Mouse (Mus musculus): ENCODE measurements around the gene Ccdc187. TPM values are rescaled to one million over a fixed set of nuclear protein-coding genes. Genes with fewer than 3 reads are reported as not detected.
A peak's percentile ranks its signal among the peaks of the same experiment; 100 is the strongest.

The Ccdc187 gene
- total and polyA plus RNA-seq, 2 experiments from 2014 or later = 0.16 to 2.8 TPM

GRCm38 (mm10) chr2:26338302-26339203 is 44.2 kb upstream of the Ccdc187 start:
- no peak overlapping the region for H3K27ac ChIP-seq (ENCODE audit: low read depth, low read length)

GRCm38 (mm10) chr2:26330702-26331101 is 36.3 kb upstream of the Ccdc187 start:
- no peak overlapping the region for H3K4me3 ChIP-seq (ENCODE audit: low read depth, low read length)
- peak overlapping the region; percentile 24; the same call in 1 of the 2 replicates for H3K4me2 ChIP-seq (ENCODE audit: low read depth, low read length, poor library complexity, severe bottlenecking)
- H3K36me3 ChIP-seq (ENCODE audit: insufficient read depth, low read length) = peaks cover 50% of the 10 kb centered on the region
- H3K4me1 ChIP-seq (ENCODE audit: insufficient read depth, low read length) = no peaks in the 10 kb centered on the region
- no peaks in the 10 kb centered on the region for H3K27me3 ChIP-seq (ENCODE audit: insufficient read depth, low read length)
- DNase-seq (ENCODE audit: low spot score) (peak; percentile 33), ATAC-seq (ENCODE audit: low FRiP score) (0 out of 2 replicates have a peak, but pooled peaks have one; percentile 35)
- H3K9ac ChIP-seq (replicated peaks; ENCODE audit: low read length, poor library complexity, severe bottlenecking) = no peak overlapping the region
- no peaks in the 10 kb centered on the region for H3K9me3 ChIP-seq (ENCODE audit: low read length)
- WGBS = 74% methylated on average over 6 of the region's 6 CpGs
- no peak for TF ChIP-seq CTCF (IDR thresholded peaks at IDR 0.05)
- peak overlapping the region; percentile 78 for H3K27ac ChIP-seq (ENCODE audit: low read depth, low read length)

More at GRCm38 (mm10) chr2:26338302-26339203, 44.2 kb upstream of the Ccdc187 start:
- H3K27me3 ChIP-seq (ENCODE audit: insufficient read depth, low read length) = no peaks in the 10 kb centered on the region
- 80% methylated on average over 8 of the region's 13 CpGs for WGBS
- no peak for TF ChIP-seq CTCF (IDR thresholded peaks at IDR 0.05)
- no peak overlapping the region for H3K4me3 ChIP-seq (ENCODE audit: low read depth, low read length)
- H3K4me2 ChIP-seq (ENCODE audit: low read depth, low read length, poor library complexity, severe bottlenecking) = no peak overlapping the region
- DNase-seq (ENCODE audit: low spot score) (peak; percentile 38), ATAC-seq (ENCODE audit: low FRiP score) (peak; percentile 41; the same call in 1 of the 2 replicates)
- H3K36me3 ChIP-seq (ENCODE audit: insufficient read depth, low read length) = peaks cover 47% of the 10 kb centered on the region
- H3K9me3 ChIP-seq (ENCODE audit: low read length) = no peaks in the 10 kb centered on the region
- H3K4me1 ChIP-seq (ENCODE audit: insufficient read depth, low read length) = no peaks in the 10 kb centered on the region
- H3K9ac ChIP-seq (replicated peaks; ENCODE audit: low read length, poor library complexity, severe bottlenecking) = no peak overlapping the region

GRCm38 (mm10) chr2:26330056-26330468 is 35.7 kb upstream of the Ccdc187 start:
- Histone ChIP-seq H3K4me1 (ENCODE audit: insufficient read depth, low read length) (no peaks in the 10 kb centered on the region), H3K36me3 (ENCODE audit: insufficient read depth, low read length) (peaks cover 57% of the 10 kb centered on the region), H3K9ac (replicated peaks; ENCODE audit: low read length, poor library complexity, severe bottlenecking) (no peak overlapping the region), H3K27me3 (ENCODE audit: insufficient read depth, low read length) (no peaks in the 10 kb centered on the region), H3K4me3 (ENCODE audit: low read depth, low read length) (no peak overlapping the region), H3K4me2 (ENCODE audit: low read depth, low read length, poor library complexity, severe bottlenecking) (no peak overlapping the region), H3K27ac (ENCODE audit: low read depth, low read length) (peak overlapping the region; percentile 78), H3K9me3 (ENCODE audit: low read length) (no peaks in the 10 kb centered on the region)
- WGBS = 83% methylated on average over 4 of the region's 4 CpGs
- TF ChIP-seq CTCF (IDR thresholded peaks at IDR 0.05) = no peak
- peak; percentile 80 for ATAC-seq (ENCODE audit: low FRiP score)
- DNase-seq (ENCODE audit: low spot score) = peak; percentile 73

GRCm38 (mm10) chr2:26329402-26329801 is 35.0 kb upstream of the Ccdc187 start:
- H3K4me2 ChIP-seq (ENCODE audit: low read depth, low read length, poor library complexity, severe bottlenecking) = no peak overlapping the region
- H3K9ac ChIP-seq (replicated peaks; ENCODE audit: low read length, poor library complexity, severe bottlenecking) = no peak overlapping the region
- H3K9me3 ChIP-seq (ENCODE audit: low read length) = no peaks in the 10 kb centered on the region
- H3K27me3 ChIP-seq (ENCODE audit: insufficient read depth, low read length) = no peaks in the 10 kb centered on the region
- DNase-seq (ENCODE audit: low spot score) (peak; percentile 73), ATAC-seq (ENCODE audit: low FRiP score) (peak; percentile 71)
- 48% methylated on average over 8 of the region's 8 CpGs for WGBS
- H3K4me1 ChIP-seq (ENCODE audit: insufficient read depth, low read length) = no peaks in the 10 kb centered on the region
- no peak for TF ChIP-seq CTCF (IDR thresholded peaks at IDR 0.05)
- peaks cover 64% of the 10 kb centered on the region for H3K36me3 ChIP-seq (ENCODE audit: insufficient read depth, low read length)
- H3K27ac ChIP-seq (ENCODE audit: low read depth, low read length) = peak overlapping the region; percentile 78
- no peak overlapping the region for H3K4me3 ChIP-seq (ENCODE audit: low read depth, low read length)

GRCm38 (mm10) chr2:26327852-26328251 is 33.5 kb upstream of the Ccdc187 start:
- Histone ChIP-seq H3K36me3 (ENCODE audit: insufficient read depth, low read length) (peaks cover 77% of the 10 kb centered on the region), H3K27ac (ENCODE audit: low read depth, low read length) (no peak overlapping the region), H3K4me3 (ENCODE audit: low read depth, low read length) (no peak overlapping the region), H3K4me1 (ENCODE audit: insufficient read depth, low read length) (no peaks in the 10 kb centered on the region), H3K9ac (replicated peaks; ENCODE audit: low read length, poor library complexity, severe bottlenecking) (no peak overlapping the region), H3K9me3 (ENCODE audit: low read length) (no peaks in the 10 kb centered on the region), H3K27me3 (ENCODE audit: insufficient read depth, low read length) (no peaks in the 10 kb centered on the region), H3K4me2 (ENCODE audit: low read depth, low read length, poor library complexity, severe bottlenecking) (no peak overlapping the region)
- WGBS = 91% methylated on average over 4 of the region's 4 CpGs
- no peak for TF ChIP-seq CTCF (IDR thresholded peaks at IDR 0.05)
- no peak for ATAC-seq (ENCODE audit: low FRiP score)
- no peak for DNase-seq (ENCODE audit: low spot score)

Data from midbrain, postnatal 0 days (tissue).